Mouse (Mus musculus): ENCODE measurements at regions not wholly inside any gene's neighbourhood (a gene's known extent, or its start where the extent isn't known, plus 50 kb on each side); places are given as distances from the start of the nearest gene placed in this dataset.
"Not testable (repeated sequence)": the region's sequence is repeated elsewhere in the genome, so short reads cannot be mapped to it uniquely, and the experiment has no call there.

GRCm38 (mm10) chr1:95459355-95459754 lies 145.9 kb downstream of the Fam174a start:
- no peak overlapping the region for H3K9ac ChIP-seq (ENCODE audit: low read depth, low read length)
- no peaks in the 10 kb centered on the region for H3K27me3 ChIP-seq (replicated peaks; ENCODE audit: control insufficient read depth, insufficient read depth, low read length)
- no peaks in the 10 kb centered on the region for H3K36me3 ChIP-seq (ENCODE audit: control insufficient read depth, insufficient read depth, low read length)
- 93% methylated on average over 1 of the region's 1 CpGs for WGBS
- H3K4me1 ChIP-seq (ENCODE audit: control insufficient read depth, insufficient read depth, low read depth, low read length): no peaks in the 10 kb centered on the region
- H3K27ac ChIP-seq (ENCODE audit: low read depth, low read length): no peak overlapping the region
- H3K9me3 ChIP-seq (ENCODE audit: control insufficient read depth, low read length): no peaks in the 10 kb centered on the region
- no peak overlapping the region for H3K4me2 ChIP-seq (ENCODE audit: low read length)
- no peak for ATAC-seq
- no peak overlapping the region for H3K4me3 ChIP-seq (ENCODE audit: low read length)

- WGBS: 69% methylated on average over 2 of the region's 2 CpGs
- H3K9ac ChIP-seq (ENCODE audit: low read depth, low read length): no peak overlapping the region
Measured at GRCm38 (mm10) chr1:95468095-95468494, 154.7 kb downstream of the Fam174a start.

GRCm38 (mm10) chr1:95468772-95469171 lies 155.3 kb downstream of the Fam174a start:
- H3K27me3 ChIP-seq (replicated peaks; ENCODE audit: control insufficient read depth, insufficient read depth, low read length): no peaks in the 10 kb centered on the region
- H3K4me2 ChIP-seq (ENCODE audit: low read length): no peak overlapping the region
- no peaks in the 10 kb centered on the region for H3K36me3 ChIP-seq (ENCODE audit: control insufficient read depth, insufficient read depth, low read length)
- H3K4me3 ChIP-seq (ENCODE audit: low read length): no peak overlapping the region
- H3K27ac ChIP-seq (ENCODE audit: low read depth, low read length): no peak overlapping the region
- no peak for ATAC-seq
- no peaks in the 10 kb centered on the region for H3K4me1 ChIP-seq (ENCODE audit: control insufficient read depth, insufficient read depth, low read depth, low read length)
- no peak overlapping the region for H3K9ac ChIP-seq (ENCODE audit: low read depth, low read length)
- H3K9me3 ChIP-seq (ENCODE audit: control insufficient read depth, low read length): no peaks in the 10 kb centered on the region
- 79% methylated on average over 2 of the region's 2 CpGs for WGBS

More at GRCm38 (mm10) chr1:95468095-95468494, 154.7 kb downstream of the Fam174a start:
- H3K27me3 ChIP-seq (replicated peaks; ENCODE audit: control insufficient read depth, insufficient read depth, low read length): no peaks in the 10 kb centered on the region
- no peaks in the 10 kb centered on the region for H3K9me3 ChIP-seq (ENCODE audit: control insufficient read depth, low read length)
- ATAC-seq: no peak
- H3K4me1 ChIP-seq (ENCODE audit: control insufficient read depth, insufficient read depth, low read depth, low read length): no peaks in the 10 kb centered on the region
- H3K27ac ChIP-seq (ENCODE audit: low read depth, low read length): no peak overlapping the region
- H3K4me2 ChIP-seq (ENCODE audit: low read length): no peak overlapping the region
- no peaks in the 10 kb centered on the region for H3K36me3 ChIP-seq (ENCODE audit: control insufficient read depth, insufficient read depth, low read length)
- H3K4me3 ChIP-seq (ENCODE audit: low read length): no peak overlapping the region

GRCm38 (mm10) chr1:95470491-95470890 lies 157.1 kb downstream of the Fam174a start:
- no peak for ATAC-seq
- Histone ChIP-seq H3K27ac (ENCODE audit: low read depth, low read length) (no peak overlapping the region), H3K4me3 (ENCODE audit: low read length) (no peak overlapping the region), H3K36me3 (ENCODE audit: control insufficient read depth, insufficient read depth, low read length) (no peaks in the 10 kb centered on the region), H3K9me3 (ENCODE audit: control insufficient read depth, low read length) (no peaks in the 10 kb centered on the region), H3K4me2 (ENCODE audit: low read length) (no peak overlapping the region), H3K4me1 (ENCODE audit: control insufficient read depth, insufficient read depth, low read depth, low read length) (no peaks in the 10 kb centered on the region), H3K9ac (ENCODE audit: low read depth, low read length) (no peak overlapping the region), H3K27me3 (replicated peaks; ENCODE audit: control insufficient read depth, insufficient read depth, low read length) (no peaks in the 10 kb centered on the region)
- 81% methylated on average over 1 of the region's 1 CpGs for WGBS

GRCm38 (mm10) chr1:95493004-95493403 lies 174.4 kb downstream of the St8sia4 start:
- no peak overlapping the region for H3K4me2 ChIP-seq (ENCODE audit: low read length)
- peaks cover 4% of the 10 kb centered on the region; the same call in 1 of the 2 replicates for H3K9me3 ChIP-seq (ENCODE audit: control insufficient read depth, low read length)
- no peak for ATAC-seq

GRCm38 (mm10) chr1:95500671-95501070 lies 166.7 kb downstream of the St8sia4 start:
- ATAC-seq; H3K4me3 ChIP-seq (ENCODE audit: low read length); H3K4me1 ChIP-seq (ENCODE audit: control insufficient read depth, insufficient read depth, low read depth, low read length); H3K9ac ChIP-seq (ENCODE audit: low read depth, low read length); H3K27ac ChIP-seq (ENCODE audit: low read depth, low read length); H3K36me3 ChIP-seq (ENCODE audit: control insufficient read depth, insufficient read depth, low read length); H3K9me3 ChIP-seq (ENCODE audit: control insufficient read depth, low read length); H3K27me3 ChIP-seq (replicated peaks; ENCODE audit: control insufficient read depth, insufficient read depth, low read length); H3K4me2 ChIP-seq (ENCODE audit: low read length): not testable (repeated sequence)

More at GRCm38 (mm10) chr1:95493004-95493403, 174.4 kb downstream of the St8sia4 start:
- H3K4me1 ChIP-seq (ENCODE audit: control insufficient read depth, insufficient read depth, low read depth, low read length): no peaks in the 10 kb centered on the region
- H3K9ac ChIP-seq (ENCODE audit: low read depth, low read length): no peak overlapping the region
- H3K27me3 ChIP-seq (replicated peaks; ENCODE audit: control insufficient read depth, insufficient read depth, low read length): no peaks in the 10 kb centered on the region
- H3K36me3 ChIP-seq (ENCODE audit: control insufficient read depth, insufficient read depth, low read length): no peaks in the 10 kb centered on the region
- H3K27ac ChIP-seq (ENCODE audit: low read depth, low read length): no peak overlapping the region
- H3K4me3 ChIP-seq (ENCODE audit: low read length): no peak overlapping the region

- no peaks in the 10 kb centered on the region for H3K27me3 ChIP-seq (replicated peaks; ENCODE audit: control insufficient read depth, insufficient read depth, low read length)
- 66% methylated on average over 2 of the region's 2 CpGs for whole genome bisulfite sequencing
- no peak overlapping the region for H3K4me2 ChIP-seq (ENCODE audit: low read length)
- H3K4me1 ChIP-seq (ENCODE audit: control insufficient read depth, insufficient read depth, low read depth, low read length): no peaks in the 10 kb centered on the region
- ATAC-seq: no peak
- H3K27ac ChIP-seq (ENCODE audit: low read depth, low read length): no peak overlapping the region
- H3K9me3 ChIP-seq (ENCODE audit: control insufficient read depth, low read length): no peaks in the 10 kb centered on the region
- H3K36me3 ChIP-seq (ENCODE audit: control insufficient read depth, insufficient read depth, low read length): no peaks in the 10 kb centered on the region
- H3K9ac ChIP-seq (ENCODE audit: low read depth, low read length): no peak overlapping the region
- H3K4me3 ChIP-seq (ENCODE audit: low read length): no peak overlapping the region
Measured at GRCm38 (mm10) chr1:95508718-95509117, 158.7 kb downstream of the St8sia4 start.

GRCm38 (mm10) chr1:95528726-95529125 lies 138.6 kb downstream of the St8sia4 start:
- no peaks in the 10 kb centered on the region for H3K9me3 ChIP-seq (ENCODE audit: control insufficient read depth, low read length)
- H3K36me3 ChIP-seq (ENCODE audit: control insufficient read depth, insufficient read depth, low read length): no peaks in the 10 kb centered on the region
- no peak overlapping the region for H3K4me3 ChIP-seq (ENCODE audit: low read length)
- no peak overlapping the region for H3K9ac ChIP-seq (ENCODE audit: low read depth, low read length)
- no peak overlapping the region for H3K4me2 ChIP-seq (ENCODE audit: low read length)
- WGBS: 42% methylated on average over 4 of the region's 4 CpGs
- no peaks in the 10 kb centered on the region; the same call in 1 of the 2 replicates for H3K4me1 ChIP-seq (ENCODE audit: control insufficient read depth, insufficient read depth, low read depth, low read length)
- no peak for ATAC-seq
- H3K27ac ChIP-seq (ENCODE audit: low read depth, low read length): no peak overlapping the region
- no peaks in the 10 kb centered on the region for H3K27me3 ChIP-seq (replicated peaks; ENCODE audit: control insufficient read depth, insufficient read depth, low read length)

GRCm38 (mm10) chr1:95531017-95531416 lies 136.4 kb downstream of the St8sia4 start:
- Histone ChIP-seq H3K9me3 (ENCODE audit: control insufficient read depth, low read length) (no peaks in the 10 kb centered on the region), H3K9ac (ENCODE audit: low read depth, low read length) (no peak overlapping the region), H3K27ac (ENCODE audit: low read depth, low read length) (no peak overlapping the region), H3K4me2 (ENCODE audit: low read length) (no peak overlapping the region), H3K4me3 (ENCODE audit: low read length) (no peak overlapping the region), H3K36me3 (ENCODE audit: control insufficient read depth, insufficient read depth, low read length) (no peaks in the 10 kb centered on the region), H3K27me3 (replicated peaks; ENCODE audit: control insufficient read depth, insufficient read depth, low read length) (no peaks in the 10 kb centered on the region), H3K4me1 (ENCODE audit: control insufficient read depth, insufficient read depth, low read depth, low read length) (no peaks in the 10 kb centered on the region; the same call in 1 of the 2 replicates)
- ATAC-seq: no peak
- 87% methylated on average over 3 of the region's 3 CpGs for WGBS
